Mouse (Mus musculus) kidney, adult 10 weeks (tissue): Measurements from ENCODE around the gene Gm4070. TPM values are rescaled to one million over a fixed set of nuclear protein-coding genes. Genes with fewer than 3 reads are reported as not detected.

ENCODE experiments used
- polyA plus RNA-seq: library from polyadenylated mRNA; stranded (reverse); fragments of 350-450 nt; fragmentation: Illumina TruSeq; extraction: RNeasy Lipid Tissue Mini Kit (QIAGEN cat#74804); gene quantifications from one replicate; pipeline ENCODE4 v1.2.3, GENCODE M21; 2014; ENCODE audit warnings: low read depth, low replicate concordance

The Gm4070 gene
- polyA plus RNA-seq: 22.4 TPM

GRCm38 (mm10) chr7:105953812-105954211 lies at the start of gene Gm4070:
Gene Gm4070, minus strand, starts transcription at chr7:105953967.

Other genes starting within 250 kb of the Gm4070 start
- gene Ilk, start 217.4 kb downstream of the Gm4070 start, polyA plus RNA-seq: 41.7 TPM
- gene Rrp8, start 216.6 kb downstream of the Gm4070 start, polyA plus RNA-seq: 21.7 TPM
- 8.3 TPM for gene Taf10, start 209.6 kb downstream of the Gm4070 start, polyA plus RNA-seq
- gene Tpp1, start 201.7 kb downstream of the Gm4070 start, polyA plus RNA-seq: 183 TPM
- 0.08 TPM for gene Dchs1, start 166.3 kb downstream of the Gm4070 start, polyA plus RNA-seq
- gene Mrpl17, start 142.9 kb downstream of the Gm4070 start, polyA plus RNA-seq: 13.9 TPM